Mouse (Mus musculus) spleen, postnatal 36 days (tissue): ENCODE data around the gene Prkce.

Source experiments
- DNase-seq, 2 experiments: peaks; one replicate each; pipeline ENCODE4 v3.0.0; 2022; ENCODE audit warnings: low spot score in 2 of 2, mixed read lengths in 1 of 2

Gene Prkce

GRCm38 (mm10) chr17:86167320-86168230 lies at the start of gene Prkce:
TSS of gene Prkce (plus strand) at chr17:86167785.
- DNase-seq: peak; percentile 86 to 90

GRCm38 (mm10) chr17:86123146-86123545 lies 44.4 kb upstream of the Prkce start:
- peak in 1 of 2 experiments; percentile 6 for DNase-seq

- no peak for DNase-seq
Measured at GRCm38 (mm10) chr17:86125908-86126307, 41.7 kb upstream of the Prkce start.

DNA sequence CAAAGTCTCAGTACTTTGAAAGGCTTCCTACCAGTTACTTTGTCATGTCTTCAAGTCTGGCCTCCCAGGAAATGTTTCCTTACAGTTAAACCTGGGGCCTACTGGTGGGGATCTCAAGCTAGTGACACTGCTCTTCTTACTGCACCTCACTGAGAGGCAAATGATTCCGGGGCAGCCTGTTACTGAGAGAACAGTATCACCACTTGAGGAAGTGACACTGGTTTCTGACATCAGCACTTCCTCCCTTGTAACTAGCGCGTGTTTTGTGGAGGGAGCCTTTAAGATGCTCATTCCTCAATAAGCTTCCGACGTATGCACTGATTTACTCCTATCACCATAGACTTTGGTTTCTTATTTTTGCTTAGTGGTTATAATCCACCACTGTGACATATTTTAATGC lies 39.4 kb upstream of the Prkce start:
- peak; percentile 33 to 35 for DNase-seq

DNA sequence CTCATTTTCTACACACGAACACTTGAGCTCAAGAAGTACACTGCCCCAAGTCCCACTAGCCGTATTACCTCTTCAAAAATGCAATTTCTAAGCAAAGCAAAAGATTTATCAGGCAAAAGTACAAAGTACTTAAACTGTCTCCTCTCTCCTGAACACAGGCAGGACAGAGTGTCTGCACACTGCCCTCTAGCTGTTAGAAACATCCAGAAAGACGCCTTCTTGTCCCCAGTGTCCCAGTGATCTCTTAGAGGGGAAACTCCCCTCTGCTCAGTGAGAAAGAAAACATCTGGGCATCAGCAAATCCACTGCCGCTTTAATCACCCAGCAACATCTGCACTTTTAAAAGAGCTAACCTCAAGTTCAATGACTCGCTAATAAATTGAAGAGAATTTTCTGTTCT lies 35.1 kb upstream of the Prkce start:
- peak in 1 of 2 experiments; percentile 16 for DNase-seq

GRCm38 (mm10) chr17:86134461-86134860 lies 33.1 kb upstream of the Prkce start:
- DNase-seq: no peak

DNA sequence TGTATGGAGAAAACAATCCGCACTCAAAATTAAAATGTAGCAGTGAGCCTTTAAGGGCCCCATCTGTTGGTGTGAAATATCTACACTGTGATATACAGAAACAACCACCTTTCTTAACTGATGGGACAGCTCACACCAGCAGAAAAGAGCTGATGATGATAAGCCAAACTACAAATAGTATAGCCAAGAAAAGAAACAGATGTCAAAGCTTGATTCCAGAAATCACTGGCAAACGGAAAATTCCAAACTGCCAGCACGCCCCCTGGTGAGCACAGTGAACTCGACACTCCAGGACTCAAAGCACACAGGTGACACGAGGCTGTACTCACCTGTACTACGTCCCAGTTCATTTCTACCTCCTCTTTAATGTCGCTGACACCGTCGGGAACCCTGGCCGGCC lies 31.8 kb upstream of the Prkce start:
- no peak for DNase-seq

DNA sequence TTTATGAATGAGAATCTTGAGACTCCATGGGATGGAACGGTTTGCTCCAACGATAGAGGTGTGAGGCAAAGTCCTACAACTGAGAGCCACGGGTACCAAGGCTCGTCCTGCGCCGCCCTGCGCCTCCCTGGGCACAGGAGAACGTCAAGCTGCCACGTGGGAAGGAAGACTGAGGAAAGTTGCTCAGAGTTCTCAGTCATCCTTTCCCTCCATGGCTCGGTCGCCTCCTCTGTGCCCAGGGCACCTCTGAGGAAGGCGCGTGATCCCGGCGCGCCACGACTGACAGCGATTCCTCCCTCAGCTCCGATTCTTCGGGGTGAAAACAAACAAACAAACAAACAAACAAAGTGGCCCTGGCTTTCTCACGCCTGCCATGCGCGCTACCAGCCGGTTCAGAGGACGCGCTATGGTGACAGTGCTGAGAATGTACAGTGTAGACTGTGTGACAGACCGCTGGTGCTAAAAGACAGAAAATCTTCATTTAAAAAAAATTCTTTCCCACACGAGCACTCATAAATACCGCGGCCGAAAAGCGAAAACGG lies 23.0 kb upstream of the Prkce start:
- peak in 1 of 2 experiments; percentile 14 for DNase-seq

- DNase-seq: peak; percentile 87 to 90
Measured at GRCm38 (mm10) chr17:86145079-86145951, 22.3 kb upstream of the Prkce start, which contains the start of gene Srbd1. TSS of gene Srbd1 (minus strand) at chr17:86145175.

DNA sequence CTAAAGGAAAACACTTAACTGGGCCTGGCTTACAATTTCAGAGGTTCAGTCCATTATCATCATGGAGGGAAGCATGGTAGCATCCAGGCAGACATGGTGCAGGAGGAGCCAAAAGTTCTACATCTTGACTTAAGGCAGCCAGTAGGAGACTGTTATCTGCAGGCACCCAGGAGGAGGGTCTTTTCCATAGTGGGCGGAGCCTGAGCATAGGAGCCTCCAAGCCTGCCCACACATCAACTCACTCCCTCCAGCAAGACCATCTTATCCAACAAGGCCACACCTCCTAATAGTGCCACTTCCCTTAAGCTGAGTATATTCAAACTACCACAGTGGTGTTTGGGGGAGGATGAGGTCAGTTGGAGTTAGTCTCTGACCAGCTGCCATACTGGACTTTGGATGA lies 17.9 kb upstream of the Prkce start:
- DNase-seq: no peak

DNA sequence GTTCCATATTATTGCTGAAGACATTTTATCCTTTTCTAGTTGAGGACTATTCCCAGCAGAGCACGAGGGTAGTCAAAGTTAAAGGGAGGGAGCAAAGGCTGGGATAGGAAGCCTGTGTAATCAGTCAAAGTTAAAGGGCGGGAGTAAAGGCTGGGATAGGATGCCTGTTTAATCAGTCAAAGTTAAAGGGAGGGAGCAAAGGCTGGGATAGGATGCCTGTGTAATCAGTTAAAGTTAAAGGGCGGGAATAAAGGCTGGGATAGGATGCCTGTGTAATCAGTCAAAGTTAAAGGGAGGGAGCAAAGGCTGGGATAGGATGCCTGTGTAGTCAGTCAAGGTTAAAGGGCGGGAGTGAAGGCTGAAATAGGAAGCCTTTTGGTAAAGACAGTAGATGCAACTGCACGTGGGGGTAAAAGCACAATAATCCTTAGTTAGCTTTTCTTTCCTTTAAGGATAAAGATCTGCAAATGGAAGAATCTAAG lies 16.7 kb upstream of the Prkce start:
- DNase-seq: peak in 1 of 2 experiments; percentile 29

DNA sequence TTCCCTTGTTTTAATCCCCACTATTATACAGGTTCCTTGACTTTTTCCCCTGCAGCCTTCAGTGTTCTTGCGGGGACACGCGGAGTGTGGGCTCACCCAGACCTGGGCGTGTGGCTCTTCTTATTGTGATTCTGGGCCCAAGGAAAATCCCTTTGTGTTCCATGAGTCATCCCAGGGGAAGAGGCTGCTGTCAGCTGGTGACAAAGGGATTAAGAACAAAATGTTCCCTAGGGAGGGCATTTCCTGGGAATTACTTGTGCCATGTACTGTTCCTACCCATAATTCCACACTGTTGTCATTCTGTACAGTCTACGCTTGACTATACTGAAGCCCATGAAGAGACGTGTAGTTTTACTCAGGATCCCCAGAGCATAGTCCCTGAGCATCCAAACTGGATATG lies 10.6 kb upstream of the Prkce start:
- no peak for DNase-seq

GRCm38 (mm10) chr17:86162672-86163071 lies 4.9 kb upstream of the Prkce start:
- no peak for DNase-seq

DNA sequence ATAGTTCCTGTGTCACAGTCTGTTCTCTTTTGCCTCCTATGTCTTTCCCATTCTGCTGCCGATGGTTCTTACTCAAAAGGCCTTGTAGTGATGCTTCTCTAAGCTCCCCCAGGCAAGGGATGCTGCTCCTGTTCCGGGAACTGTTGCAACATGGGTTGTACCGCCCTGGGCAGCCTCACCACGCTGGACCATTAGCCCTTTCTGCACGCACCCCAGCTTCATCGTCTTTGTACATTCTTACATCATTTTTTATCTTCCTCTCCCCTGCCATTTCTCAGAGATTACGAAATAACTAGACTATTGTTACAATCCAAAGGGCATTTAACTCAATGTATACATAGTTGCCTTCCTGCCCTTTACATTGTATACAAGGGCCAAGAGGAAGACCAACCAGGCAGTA lies 3.2 kb upstream of the Prkce start:
- no peak for DNase-seq

- DNase-seq: no peak
Measured at GRCm38 (mm10) chr17:86166051-86166566, 1.5 kb upstream of the Prkce start.

DNA sequence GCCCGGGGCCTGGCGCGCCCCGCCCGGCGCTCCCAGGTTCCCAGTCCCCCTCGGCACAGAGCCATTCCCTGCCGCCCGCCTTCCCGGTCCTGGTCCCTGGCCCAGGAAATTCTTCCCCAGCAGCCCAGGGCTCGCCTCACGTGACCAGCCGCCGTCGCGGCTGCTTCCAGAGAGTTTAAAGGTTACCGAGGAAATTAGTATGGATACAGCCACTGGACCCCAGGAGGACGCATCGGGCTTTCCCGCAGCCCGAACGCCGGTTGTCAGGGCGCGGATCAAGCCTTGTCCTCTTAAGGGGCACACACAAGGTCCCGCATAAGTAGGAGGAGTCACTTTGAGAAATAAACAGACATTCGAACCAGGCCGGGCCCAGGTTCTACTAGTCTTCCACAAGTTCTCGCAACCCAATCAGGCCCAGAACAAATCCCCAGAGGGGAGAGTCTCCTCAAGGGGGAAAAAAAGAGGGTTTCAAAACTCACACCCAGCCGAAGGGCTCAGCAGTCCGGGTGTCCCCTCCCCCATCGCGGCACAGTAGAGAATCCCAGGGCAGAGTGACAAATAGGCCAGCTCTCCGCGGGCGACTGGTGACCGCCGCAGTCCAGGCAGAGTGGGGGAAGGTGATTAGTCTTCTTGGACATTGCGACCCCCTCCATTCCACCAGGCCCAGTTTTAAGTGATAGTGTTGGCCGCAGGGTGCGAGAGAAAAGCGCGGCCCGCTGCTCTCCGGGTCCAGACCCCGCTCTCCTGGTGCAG lies 842 bp upstream of the Prkce start:
- DNase-seq: peak; percentile 53 to 54

DNA sequence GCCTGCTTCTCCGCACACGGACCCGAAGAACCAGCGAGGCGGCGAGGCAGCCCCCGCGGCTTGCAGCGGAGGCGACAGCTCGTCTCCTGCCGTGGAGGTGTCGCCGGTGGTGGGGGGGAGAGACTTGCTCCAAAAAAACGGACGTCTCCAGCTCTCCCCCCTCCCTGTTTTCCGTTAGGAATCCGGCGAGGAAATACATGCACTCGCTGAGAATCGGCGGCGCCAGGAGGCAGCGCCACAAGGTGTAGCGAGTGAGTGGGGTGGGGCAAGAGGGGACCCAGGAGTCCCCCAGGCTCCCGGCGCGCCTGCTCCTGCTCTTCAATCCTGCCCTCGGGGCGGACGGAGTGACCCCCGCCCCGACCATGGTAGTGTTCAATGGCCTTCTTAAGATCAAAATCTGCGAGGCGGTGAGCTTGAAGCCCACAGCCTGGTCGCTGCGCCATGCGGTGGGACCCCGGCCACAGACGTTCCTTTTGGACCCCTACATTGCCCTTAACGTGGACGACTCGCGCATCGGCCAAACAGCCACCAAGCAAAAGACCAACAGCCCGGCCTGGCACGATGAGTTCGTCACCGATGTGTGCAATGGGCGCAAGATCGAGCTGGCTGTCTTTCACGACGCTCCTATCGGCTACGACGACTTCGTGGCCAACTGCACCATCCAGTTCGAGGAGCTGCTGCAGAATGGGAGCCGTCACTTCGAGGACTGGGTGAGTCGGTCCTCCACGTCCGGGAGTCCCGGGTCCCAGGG lies 821 bp downstream of the Prkce start:
- peak; percentile 25 to 33 for DNase-seq

GRCm38 (mm10) chr17:86169092-86169491 lies 1.5 kb downstream of the Prkce start:
- no peak for DNase-seq

DNA sequence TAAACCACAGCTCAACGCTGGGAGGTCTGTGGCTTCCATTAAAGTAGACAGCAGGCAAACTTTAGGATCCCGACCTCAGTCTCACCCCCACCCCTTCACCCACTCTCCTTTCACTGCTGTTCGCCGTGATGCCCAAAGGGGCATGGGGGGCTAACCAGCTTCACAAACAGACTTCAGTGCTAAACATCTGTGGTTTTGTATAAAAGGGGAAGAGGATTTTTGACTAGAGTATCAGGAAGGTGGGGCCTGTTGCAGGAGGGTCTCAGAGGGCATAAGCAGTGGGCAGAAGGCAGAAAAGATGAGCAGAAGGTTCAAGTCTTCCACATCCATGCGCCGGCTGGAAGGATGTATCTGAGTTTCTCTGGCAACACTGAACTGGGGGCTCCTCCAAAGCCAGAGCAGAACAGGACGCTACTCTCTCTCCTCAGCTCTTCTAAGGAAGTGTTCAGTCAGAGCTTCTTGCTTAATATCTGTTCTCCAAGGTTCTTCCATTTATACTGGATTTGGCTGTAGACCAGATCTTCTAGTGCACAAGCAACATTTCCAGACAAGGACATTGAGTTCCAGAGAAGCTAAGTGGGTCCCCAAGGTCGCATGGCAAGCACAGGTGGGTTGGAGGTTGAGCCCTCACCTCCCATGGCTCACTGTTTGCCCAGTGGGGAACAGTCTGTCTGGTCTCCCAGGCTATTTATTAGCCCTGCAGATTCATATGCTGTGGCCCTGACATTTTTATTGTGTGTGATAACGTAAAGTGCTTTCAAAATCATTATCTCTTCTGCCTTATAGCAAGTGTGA lies 2.8 kb downstream of the Prkce start:
- DNase-seq: no peak
